Mouse (Mus musculus) fat pad, adult 2 months (tissue): ENCODE measurements around the gene Ubtfl1.
"Not testable (repeated sequence)": the region's sequence is repeated elsewhere in the genome, so short reads cannot be mapped to it uniquely, and the experiment has no call there.

Experiments used
- DNase-seq: peaks from one replicate; pipeline ENCODE4 v3.0.0-alpha.2; 2011; ENCODE audit warnings: low read depth, low spot score; ENCODE audit errors: extremely low read depth

Gene Ubtfl1

GRCm38 (mm10) chr9:18404118-18404517, at the start of gene Ubtfl1:
Gene Ubtfl1, plus strand, starts transcription at chr9:18404418.
- DNase-seq, result no peak

GRCm38 (mm10) chr9:18373026-18373425, 31.2 kb upstream of the Ubtfl1 start:
- DNase-seq, result not testable (repeated sequence)

GRCm38 (mm10) chr9:18385782-18386181, 18.4 kb upstream of the Ubtfl1 start:
- DNase-seq, result no peak

- DNase-seq, result no peak
Observed at GRCm38 (mm10) chr9:18399629-18400028, 4.6 kb upstream of the Ubtfl1 start.

- not testable (repeated sequence) for DNase-seq
Observed at GRCm38 (mm10) chr9:18402895-18403294, 1.3 kb upstream of the Ubtfl1 start, which contains the start of gene Naalad2. Gene Naalad2, minus strand, starts transcription at chr9:18402995.

- DNase-seq, result not testable (repeated sequence)
Observed at GRCm38 (mm10) chr9:18412371-18412770, 8.2 kb downstream of the Ubtfl1 start.

GRCm38 (mm10) chr9:18430354-18430753, 26.1 kb downstream of the Ubtfl1 start, which contains the start of gene Mbd3l2:
Gene Mbd3l2, plus strand, starts transcription at chr9:18430654.
- DNase-seq, result no peak

GRCm38 (mm10) chr9:18431687-18432086, 27.5 kb downstream of the Ubtfl1 start:
- peak; percentile 69 for DNase-seq

- DNase-seq, result no peak
Observed at GRCm38 (mm10) chr9:18456520-18456919, 52.3 kb downstream of the Ubtfl1 start.
